Mouse (Mus musculus) heart, postnatal 0 days (tissue): Measurements from ENCODE around the gene Fam83e. TPM values are rescaled to one million over a fixed set of nuclear protein-coding genes. Genes with fewer than 3 reads are reported as not detected.

Experiments used
- ATAC-seq: fragments of 200-750 bp; cut with Nextera tagmentation; 2 replicates; pipeline ENCODE4 v1.8.0; 2017; ENCODE audit warnings: low read depth, moderate number of reproducible peaks, moderate library complexity; ENCODE audit not compliant: insufficient read depth
- DNase-seq: peaks from one replicate; pipeline ENCODE4 v3.0.0-alpha.2; 2016; ENCODE audit warnings: low spot score
- H3K27ac ChIP-seq: fragments of 300-500 bp; sonication (generic); 2 replicates; pipeline ENCODE4 v1.5.1; 2014; ENCODE audit warnings: low read depth, mild to moderate bottlenecking
- H3K27me3 ChIP-seq: fragments of 300-500 bp; sonication (generic); 2 replicates; pipeline ENCODE4 v1.6.1; 2014; ENCODE audit warnings: low read length, mixed read lengths; ENCODE audit not compliant: control insufficient read depth, insufficient read depth
- H3K36me3 ChIP-seq: fragments of 300-500 bp; sonication (generic); replicated peaks from 2 replicates; pipeline ENCODE4 v1.6.1; 2014; ENCODE audit warnings: low read length, mixed read lengths; ENCODE audit not compliant: control insufficient read depth, insufficient read depth
- H3K4me1 ChIP-seq: fragments of 300-500 bp; sonication (generic); 2 replicates; pipeline ENCODE4 v1.6.1; 2014; ENCODE audit warnings: antibody characterized with exemption; ENCODE audit not compliant: control insufficient read depth, insufficient read depth
- H3K4me2 ChIP-seq: fragments of 300-500 bp; sonication (generic); 2 replicates; pipeline ENCODE4 v1.6.1; 2014; ENCODE audit warnings: low read depth, mild to moderate bottlenecking, low read length, moderate library complexity
- H3K4me3 ChIP-seq: fragments of 300-500 bp; sonication (generic); 2 replicates; pipeline ENCODE4 v1.5.1; 2014; ENCODE audit warnings: low read depth, low read length
- H3K9ac ChIP-seq: fragments of 300-500 bp; sonication (generic); replicated peaks from 2 replicates; pipeline ENCODE4 v1.6.1; 2014; ENCODE audit warnings: low read depth, low read length, mixed read lengths
- H3K9me3 ChIP-seq: fragments of 300-500 bp; sonication (generic); replicated peaks from 2 replicates; pipeline ENCODE4 v1.6.1; 2016; ENCODE audit warnings: low read length; ENCODE audit not compliant: control insufficient read depth
- CTCF ChIP-seq: IDR thresholded peaks from 2 replicates; pipeline ENCODE4 v1.5.1; 2016; ENCODE audit warnings: antibody characterized with exemption, control low read depth, low read depth
- EP300 ChIP-seq: IDR thresholded peaks from 2 replicates; pipeline ENCODE4 v1.6.1; 2016; ENCODE audit warnings: antibody characterized with exemption, low read depth
- WGBS: fragments of 180-500 bp; shearing (Covaris S2); extraction: QIAGEN DNeasy Blood & Tissue Kit; methylation state at CpG from one replicate; pipeline ENCODE4 v1.1.7; 2014; 5-methylcytosine and 5-hydroxymethylcytosine counted together
- polyA plus RNA-seq: library from polyadenylated mRNA; unstranded; fragments of >200 nt; fragmentation: Nextera tagmentation; extraction: Ambion mirVana; gene quantifications from 2 replicates; pipeline ENCODE4 v1.2.1, GENCODE M21; 2015
- total RNA-seq: library from RNA; depleted of rRNA; stranded (reverse); fragments of >200 nt; gene quantifications from 2 replicates; pipeline ENCODE4 v1.2.3, GENCODE M21; 2014; ENCODE audit warnings: low replicate concordance

The Fam83e gene
- total and polyA plus RNA-seq, 2 experiments from 2014 or later, result 0.07 TPM; not detected in 1

DNA sequence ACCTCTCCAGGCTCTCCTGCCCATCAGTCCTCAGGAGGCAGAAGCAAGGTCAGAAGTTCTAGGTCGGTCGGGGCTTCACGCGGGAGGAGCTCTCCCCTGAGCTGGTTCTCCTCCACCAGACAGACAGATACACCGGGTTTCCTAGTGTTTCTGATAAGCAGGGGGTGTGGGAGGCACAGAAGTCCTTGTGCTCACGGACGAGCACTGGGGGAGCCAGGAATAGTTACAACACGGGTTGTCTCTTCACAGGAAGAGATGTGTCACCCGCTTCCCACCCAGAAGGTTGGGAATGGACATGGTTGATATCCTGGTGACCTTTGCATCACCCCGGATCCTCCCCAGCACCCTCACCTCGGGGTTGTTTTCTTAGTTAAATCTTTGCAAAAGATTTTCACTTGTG lies 31.2 kb upstream of the Fam83e start:
- peak overlapping the region; percentile 64 for H3K27ac ChIP-seq
- ATAC-seq, result peak; percentile 37; the same call in 1 of the 2 replicates
- TF ChIP-seq EP300 (no peak), CTCF (no peak)

DNA sequence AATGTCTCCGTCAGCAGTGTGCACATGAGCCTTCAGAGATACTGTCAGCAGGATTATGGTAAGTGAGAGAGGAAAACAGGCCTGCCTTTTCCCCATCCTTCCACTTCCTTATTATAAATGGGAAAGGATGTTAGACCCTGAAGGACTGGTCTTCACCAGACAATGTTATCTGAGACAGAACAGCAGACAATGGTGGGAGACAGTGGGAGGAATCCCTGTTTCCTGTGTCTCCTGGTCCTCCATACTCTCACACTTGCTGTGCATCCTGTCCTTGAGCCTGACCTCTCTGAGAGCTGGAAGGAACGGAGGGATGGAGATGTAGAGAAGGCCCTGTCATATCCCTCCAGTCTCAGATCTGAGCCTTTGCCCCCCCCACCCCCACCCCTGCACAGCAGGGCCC lies 28.6 kb upstream of the Fam83e start:
- ATAC-seq (no peak), DNase-seq (no peak)
- H3K4me2 ChIP-seq, result no peak overlapping the region
- H3K9me3 ChIP-seq, result no peaks in the 10 kb centered on the region
- WGBS, result 81% methylated on average over 2 of the region's 2 CpGs
- no peak overlapping the region for H3K9ac ChIP-seq
- no peak for TF ChIP-seq CTCF
- TF ChIP-seq EP300, result no peak
- H3K36me3 ChIP-seq, result no peaks in the 10 kb centered on the region
- H3K27me3 ChIP-seq, result no peaks in the 10 kb centered on the region
- no peak overlapping the region for H3K27ac ChIP-seq
- peaks cover 20% of the 10 kb centered on the region; the same call in 1 of the 2 replicates for H3K4me1 ChIP-seq
- no peak overlapping the region for H3K4me3 ChIP-seq

More for the DNA sequence above, 31.2 kb upstream of the Fam83e start:
- WGBS, result 15% methylated on average over 11 of the region's 11 CpGs
- Histone ChIP-seq H3K4me1 (peaks cover 20% of the 10 kb centered on the region; the same call in 1 of the 2 replicates), H3K9ac (no peak overlapping the region; the same call in 1 of the 2 replicates), H3K4me3 (no peak overlapping the region), H3K9me3 (no peaks in the 10 kb centered on the region), H3K27me3 (no peaks in the 10 kb centered on the region), H3K36me3 (no peaks in the 10 kb centered on the region), H3K4me2 (no peak overlapping the region)
- no peak for DNase-seq

DNA sequence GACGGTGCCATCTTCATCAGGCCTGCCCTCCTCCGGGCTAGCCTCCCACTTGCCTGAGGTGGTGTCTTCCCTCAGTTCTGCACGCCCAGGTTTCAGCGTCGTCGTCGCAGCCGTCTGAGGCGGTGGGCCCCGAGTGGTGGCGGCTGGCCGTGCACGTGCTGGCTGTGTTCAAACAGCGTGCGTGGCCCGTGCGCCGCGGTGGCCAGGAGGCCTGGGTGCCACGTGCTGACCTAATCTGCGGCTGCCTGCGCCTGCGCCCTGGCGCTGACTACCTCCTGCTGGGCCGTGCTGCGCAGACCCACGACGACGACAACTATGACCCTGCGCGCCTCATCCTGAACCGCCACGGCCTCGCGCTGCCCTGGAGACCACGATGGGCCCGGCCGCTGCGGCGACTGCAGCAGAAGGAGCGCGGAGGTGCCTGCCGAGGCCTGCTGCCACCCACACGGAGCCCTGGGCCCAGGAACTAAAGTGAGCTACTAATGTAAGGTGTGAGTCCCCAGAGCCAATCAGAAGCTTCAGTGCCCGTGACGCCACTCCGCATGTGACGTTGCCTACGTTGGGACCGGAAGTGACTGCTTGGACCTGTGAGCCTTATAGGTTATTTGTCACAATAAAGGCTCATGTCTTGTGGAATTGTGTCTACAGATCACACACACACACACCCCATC lies 27.0 kb upstream of the Fam83e start, which contains the start of gene Sec1:
Sec1 (minus strand) TSS at position 482 of the 671 bp plus-strand sequence.
- no peak for TF ChIP-seq EP300
- no peak for TF ChIP-seq CTCF
- no peak for DNase-seq
- no peak for ATAC-seq

DNA sequence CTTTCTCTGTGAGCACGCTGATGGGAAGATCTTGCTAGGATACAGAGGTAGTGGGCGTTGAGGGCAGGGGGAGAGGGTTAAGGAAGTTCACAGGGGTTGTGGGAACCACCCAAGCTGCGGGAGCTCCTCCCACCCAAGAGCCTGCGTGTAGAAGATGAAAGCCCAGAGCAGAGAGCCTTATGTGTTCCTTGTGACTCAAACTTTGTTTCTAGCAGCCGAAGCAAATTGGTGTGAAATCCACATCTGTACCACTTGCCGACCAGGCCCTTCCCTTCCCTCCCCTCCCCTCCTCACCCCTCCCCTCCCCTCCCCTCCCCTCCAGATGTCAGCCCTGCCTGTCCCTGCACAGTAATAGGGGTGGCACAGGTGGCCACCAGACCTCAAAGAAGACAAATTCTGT lies 25.9 kb upstream of the Fam83e start:
- H3K36me3 ChIP-seq, result no peaks in the 10 kb centered on the region
- TF ChIP-seq CTCF, result no peak
- no peak for TF ChIP-seq EP300
- peaks cover 16% of the 10 kb centered on the region for H3K4me1 ChIP-seq
- ATAC-seq (no peak), DNase-seq (no peak)
- H3K27ac ChIP-seq, result no peak overlapping the region
- H3K4me3 ChIP-seq, result no peak overlapping the region
- H3K9me3 ChIP-seq, result no peaks in the 10 kb centered on the region
- H3K27me3 ChIP-seq, result peaks cover 19% of the 10 kb centered on the region
- no peak overlapping the region for H3K4me2 ChIP-seq
- WGBS, result 30% methylated on average over 6 of the region's 6 CpGs
- H3K9ac ChIP-seq, result no peak overlapping the region

More for the DNA sequence above, 27.0 kb upstream of the Fam83e start, which contains the start of gene Sec1:
- H3K9me3 ChIP-seq, result no peaks in the 10 kb centered on the region
- no peak within 1 kb of the TSS for H3K4me2 ChIP-seq
- peaks cover 20% of the 10 kb centered on the region; the same call in 1 of the 2 replicates for H3K4me1 ChIP-seq
- WGBS, result 86% methylated on average over 50 of the region's 50 CpGs
- H3K27ac ChIP-seq, result no peak within 1 kb of the TSS
- H3K36me3 ChIP-seq, result no peaks in the 10 kb centered on the region
- no peak within 1 kb of the TSS for H3K4me3 ChIP-seq
- no peak within 1 kb of the TSS for H3K9ac ChIP-seq
- H3K27me3 ChIP-seq, result peaks cover 9% of the 10 kb centered on the region

DNA sequence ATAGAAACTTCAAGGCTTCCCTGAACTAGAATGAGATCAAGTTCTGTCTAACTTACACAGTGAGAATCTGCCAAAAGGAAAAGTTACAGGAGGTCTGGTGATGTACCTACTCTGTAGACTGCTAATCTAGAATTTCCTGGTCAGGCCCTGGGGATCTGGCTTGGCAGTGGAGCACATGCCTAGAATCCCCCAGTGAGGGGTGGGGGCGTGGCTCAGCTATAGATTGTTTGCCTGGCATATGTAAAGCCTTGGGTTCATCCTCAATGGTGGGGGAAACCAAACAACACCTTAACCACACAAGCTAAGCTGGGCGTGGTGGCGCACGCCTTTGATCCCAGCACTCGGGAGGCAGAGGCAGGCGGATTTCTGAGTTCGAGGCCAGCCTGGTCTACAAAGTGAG lies 23.1 kb upstream of the Fam83e start:
- TF ChIP-seq CTCF (no peak), EP300 (no peak)
- Histone ChIP-seq H3K4me1 (peaks cover 11% of the 10 kb centered on the region), H3K9me3 (no peaks in the 10 kb centered on the region), H3K4me2 (no peak overlapping the region), H3K36me3 (no peaks in the 10 kb centered on the region), H3K27ac (no peak overlapping the region), H3K9ac (no peak overlapping the region), H3K4me3 (no peak overlapping the region), H3K27me3 (peaks cover 24% of the 10 kb centered on the region)
- 70% methylated on average over 7 of the region's 7 CpGs for WGBS
- DNase-seq, result no peak
- no peak for ATAC-seq
